In the genomic region with DNA sequence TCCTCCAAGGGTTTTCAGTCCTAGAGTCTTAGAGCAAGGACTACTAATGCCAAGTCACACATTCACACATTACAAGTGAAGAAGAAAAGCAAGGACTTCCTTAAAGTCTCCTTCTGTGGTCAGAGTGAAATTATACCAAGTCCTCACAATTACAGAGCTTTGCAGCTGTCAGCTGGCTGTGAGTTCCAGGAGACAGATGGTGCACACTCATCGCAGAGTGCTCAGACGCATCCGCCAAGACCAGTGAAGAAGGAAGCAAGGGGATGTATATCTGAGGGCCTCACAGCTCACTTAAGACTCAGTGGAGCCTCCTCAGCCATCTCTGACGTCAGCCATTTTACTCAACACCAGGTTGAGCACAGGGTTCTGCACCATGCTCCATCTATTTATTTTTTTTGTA, we compare ENCODE assay signal across 41 mouse cellular contexts. TPM values are rescaled to one million over a fixed set of nuclear protein-coding genes. Genes with fewer than 3 reads are reported as not detected.
DNase-seq lines count a peak whose midpoint lies in the region; ATAC-seq and TF ChIP-seq lines count a peak whose summit lies in the region.
"Had no signal": no experiment of that assay in that cellular context is flagged by ENCODE, and none has a peak within 500 bp of the region (broad histone marks: within the 10 kb centered on the region; RNA-seq: fewer than 3 reads in every experiment).

No protein-coding gene starts in this region.

- H3ac ChIP-seq in myocyte (ENCODE audit: control insufficient read depth, insufficient read length): no peak overlapping the region

- no peaks in the 10 kb centered on the region for H3K36me3 ChIP-seq in myocyte (ENCODE audit: control insufficient read depth, insufficient read depth)
- H3K36me3 ChIP-seq: embryonic facial prominence, embryonic 10.5 days; embryonic facial prominence, embryonic 15.5 days; forebrain, embryonic 12.5 days; heart, embryonic 12.5 days; hindbrain, embryonic 15.5 days; limb, embryonic 10.5 days; limb, embryonic 15.5 days had no signal

- no peak for TF ChIP-seq POLR2A in myocyte (IDR thresholded peaks at IDR 0.05; ENCODE audit: insufficient read length, low read depth)

- H3K79me2 ChIP-seq in myocyte (ENCODE audit: control insufficient read depth, insufficient read depth): no peaks in the 10 kb centered on the region

- H3K4me3 ChIP-seq in myocyte: no peak overlapping the region
- H3K4me3 ChIP-seq: embryonic facial prominence, embryonic 10.5 days; embryonic facial prominence, embryonic 15.5 days; forebrain, embryonic 12.5 days; gastrocnemius, adult 2 months; heart, adult 2 months; heart, embryonic 12.5 days; hindbrain, embryonic 15.5 days; limb, embryonic 10.5 days; limb, embryonic 15.5 days had no signal

- no peak for DNase-seq in frontal cortex, postnatal 14 days (ENCODE audit: low spot score in 2 of 2)
- DNase-seq in right cerebral cortex, postnatal 25 days: peak; percentile 31
- no peak for DNase-seq in urinary bladder, postnatal 14 days (ENCODE audit: low spot score)
- no peak for DNase-seq in retina, postnatal 1 day
- DNase-seq: adrenal gland, postnatal 10 days; cerebellum, adult 18-20 months; gastrocnemius, adult 2 months; gastrocnemius, postnatal 36 days; heart, adult 2 months; heart, postnatal 4 days; kidney, adult 11 months; kidney, postnatal 14 days; layer of hippocampus, adult 9-11 months; lung, embryonic 14.5 days; lung, postnatal 14 days; thymus, postnatal 4 days had no signal

- ATAC-seq in frontal cortex, adult (ENCODE audit: low TSS enrichment): peak; percentile 94
- peak; percentile 85 for ATAC-seq in common myeloid progenitor, adult 5-6 weeks (replicated peaks; ENCODE audit: low read depth, poor library complexity, severe bottlenecking)
- ATAC-seq in monocyte, adult 5-6 weeks (replicated peaks; ENCODE audit: insufficient number of reproducible peaks, low FRiP score, low TSS enrichment, poor library complexity, severe bottlenecking): no peak
- ATAC-seq: inflammation-experienced regulatory T-cells, adult 6 months; Patski had no signal

- H3K4me2 ChIP-seq in myocyte (ENCODE audit: low read depth): no peak overlapping the region
- H3K4me2 ChIP-seq: embryonic facial prominence, embryonic 15.5 days; forebrain, embryonic 12.5 days; heart, embryonic 12.5 days; hindbrain, embryonic 15.5 days; limb, embryonic 15.5 days; lung, embryonic 14.5 days; midbrain, embryonic 11.5 days had no signal

- H3K27me3 ChIP-seq in myocyte (ENCODE audit: control insufficient read depth, insufficient read depth, insufficient read length): no peaks in the 10 kb centered on the region
- H3K27me3 ChIP-seq: embryonic facial prominence, embryonic 15.5 days; forebrain, embryonic 12.5 days; heart, embryonic 12.5 days; hindbrain, embryonic 15.5 days; limb, embryonic 15.5 days; Patski had no signal

TF ChIP-seq in myocyte, 11 proteins besides CTCF, POLR2A, EP300 and RAD21:
- no peak for TF ChIP-seq TCF12 (IDR thresholded peaks at IDR 0.05; ENCODE audit: insufficient read depth, poor library complexity, severe bottlenecking)
- TF ChIP-seq MYOD1 (IDR thresholded peaks at IDR 0.05; ENCODE audit: control insufficient read depth in 1 of 3, insufficient read length in 2 of 3, low read depth in 2 of 3): peak; percentile 13 to 57 (median 16)
TF ChIP-seq in myocyte: peak in this region for 1.

RNA-seq across cellular contexts. Expression of gene Klrb1a, which starts 1.1 kb away (rescaled TPM):
- not detected in 2 replicates for total RNA-seq in common myeloid progenitor, adult 5-6 weeks (2017)
- 0.29 TPM for polyA plus RNA-seq in myocyte (2012; fragmentation: generic; extraction: Trizol)
- total RNA-seq in monocyte, adult 5-6 weeks (2017): 35.0 to 144 TPM (median 65.3 TPM) in 3 replicates
- total RNA-seq: gastrocnemius, adult 2 months; gastrocnemius, postnatal 36 days; heart, adult 2 months; heart, postnatal 4 days; left cerebral cortex, adult 8-10 months; MEL; midbrain, postnatal 0 days had no signal
- polyA plus RNA-seq: cortical plate, adult 2 months; embryonic facial prominence, embryonic 10.5 days; embryonic facial prominence, embryonic 15.5 days; forebrain, embryonic 12.5 days; frontal cortex, adult 2 months; heart, embryonic 12.5 days; heart, postnatal 0 days; hindbrain, embryonic 15.5 days; kidney, embryonic 14.5 days; limb, embryonic 10.5 days; limb, embryonic 15.5 days; lung, embryonic 14.5 days; midbrain, embryonic 11.5 days; midbrain, postnatal 0 days; neural tube, embryonic 14.5 days; Patski; stomach, postnatal 0 days had no signal

RNA-seq across cellular contexts. Expression of gene Clec2h, which starts 37.8 kb away (rescaled TPM):
- not detected in 2 replicates for total RNA-seq in common myeloid progenitor, adult 5-6 weeks (2017)
- polyA plus RNA-seq in myocyte (2012; fragmentation: generic; extraction: Trizol): not detected
- total RNA-seq in monocyte, adult 5-6 weeks (2017): not detected in 3 replicates
- total RNA-seq: gastrocnemius, adult 2 months; gastrocnemius, postnatal 36 days; heart, postnatal 4 days; left cerebral cortex, adult 8-10 months; MEL; midbrain, postnatal 0 days had no signal
- polyA plus RNA-seq: cortical plate, adult 2 months; embryonic facial prominence, embryonic 10.5 days; embryonic facial prominence, embryonic 15.5 days; forebrain, embryonic 12.5 days; frontal cortex, adult 2 months; heart, adult 2 months; heart, postnatal 0 days; hindbrain, embryonic 15.5 days; inflammation-experienced regulatory T-cells, adult 6 months; kidney, embryonic 14.5 days; limb, embryonic 10.5 days; limb, embryonic 15.5 days; lung, embryonic 14.5 days; midbrain, embryonic 11.5 days; midbrain, postnatal 0 days; neural tube, embryonic 14.5 days; Patski; spleen, adult 2 months; thymus, postnatal 0 days had no signal

RNA-seq across cellular contexts. Expression of gene A2ml1, which starts 43.0 kb away (rescaled TPM):
- total RNA-seq in common myeloid progenitor, adult 5-6 weeks (2017): not detected in 2 replicates
- not detected for polyA plus RNA-seq in myocyte (2012; fragmentation: generic; extraction: Trizol)
- total RNA-seq in monocyte, adult 5-6 weeks (2017): 0.19 TPM in 1 of 3 replicates, not detected in the others
- total RNA-seq: gastrocnemius, adult 2 months; gastrocnemius, postnatal 36 days; heart, adult 2 months had no signal
- polyA plus RNA-seq: embryonic facial prominence, embryonic 10.5 days; inflammation-experienced regulatory T-cells, adult 6 months; midbrain, embryonic 11.5 days; spleen, adult 2 months had no signal

Comparison
In these comparisons a context has a peak if more than half of its experiments do, and no peak if none do; other contexts are left out.
1. RNA of gene Klrb1a, which starts 1.1 kb away (total RNA-seq): 35.0 to 144 TPM in monocyte, adult 5-6 weeks; not detected in common myeloid progenitor, adult 5-6 weeks; every median in the first group is over 10 times any median in the second.